Mouse (Mus musculus) heart, postnatal 36 days (tissue): ENCODE data around the gene Sgsm1. TPM values are rescaled to one million over a fixed set of nuclear protein-coding genes. Genes with fewer than 3 reads are reported as not detected.

Source experiments
- DNase-seq, 2 experiments: peaks; one replicate each; pipeline ENCODE4 v3.0.0; 2021 to 2022
- intact Hi-C: fragments of 180-260 bp; cut with DNase I; formaldehyde crosslinking; loops from one replicate; pipeline ENCODE4 v1.15.1; 2025
- total RNA-seq, 2 experiments: library from RNA; stranded (reverse); gene quantifications; 2 replicates each; pipeline ENCODE4 v1.2.3; 2021

Gene Sgsm1
- total RNA-seq, 2 experiments from 2014 or later: 0.44 to 0.60 TPM

GRCm38 (mm10) chr5:113220383-113221146 lies 90.0 kb downstream of the Sgsm1 start:
- intact Hi-C loops: loop anchor here (1.0 kb wide), 2 partner anchors 11 to 40 kb away; no protein-coding TSS in a partner anchor
- peak; percentile 38 to 52 for DNase-seq

GRCm38 (mm10) chr5:113219876-113220275 lies 90.7 kb downstream of the Sgsm1 start:
- intact Hi-C loops: loop anchor here (1.0 kb wide), 1 partner anchor 11 kb away; no protein-coding TSS in a partner anchor
- DNase-seq: no peak

GRCm38 (mm10) chr5:113219450-113219849 lies 91.1 kb downstream of the Sgsm1 start:
- DNase-seq: no peak
- intact Hi-C loops: no loop called here

- DNase-seq: peak in 1 of 2 experiments; percentile 26
- intact Hi-C loops: no loop called here
Measured at GRCm38 (mm10) chr5:113218617-113219235, 91.9 kb downstream of the Sgsm1 start.

GRCm38 (mm10) chr5:113217076-113217475 lies 93.5 kb downstream of the Sgsm1 start:
- DNase-seq: no peak
- intact Hi-C loops: no loop called here

GRCm38 (mm10) chr5:113216328-113216960 lies 94.1 kb downstream of the Sgsm1 start:
- no peak for DNase-seq

GRCm38 (mm10) chr5:113215610-113216011 lies 95.0 kb downstream of the Sgsm1 start:
- DNase-seq: no peak
- intact Hi-C loops: loop anchor here (2.0 kb wide), 1 partner anchor 17 kb away; no protein-coding TSS in a partner anchor

More at GRCm38 (mm10) chr5:113216328-113216960, 94.1 kb downstream of the Sgsm1 start:
- intact Hi-C loops: no loop called here

GRCm38 (mm10) chr5:113214455-113214854 lies 96.1 kb downstream of the Sgsm1 start:
- DNase-seq: no peak
- intact Hi-C loops: loop anchor here (2.0 kb wide), 1 partner anchor 16 kb away; no protein-coding TSS in a partner anchor

GRCm38 (mm10) chr5:113214041-113214440 lies 96.5 kb downstream of the Sgsm1 start:
- intact Hi-C loops: loop anchor here (2.0 kb wide), 1 partner anchor 15 kb away; no protein-coding TSS in a partner anchor
- DNase-seq: no peak

GRCm38 (mm10) chr5:113212156-113212835 lies 98.3 kb downstream of the Sgsm1 start:
- DNase-seq: no peak
- intact Hi-C loops: no loop called here

GRCm38 (mm10) chr5:113210314-113210713 lies 100.3 kb downstream of the Sgsm1 start:
- intact Hi-C loops: no loop called here
- no peak for DNase-seq

GRCm38 (mm10) chr5:113209898-113210297 lies 100.7 kb downstream of the Sgsm1 start:
- no peak for DNase-seq
- intact Hi-C loops: loop anchor here (1.0 to 2.0 kb wide), 2 partner anchors 10 to 29 kb away; no protein-coding TSS in a partner anchor

- no peak for DNase-seq
- intact Hi-C loops: loop anchor here (1.0 to 2.0 kb wide), 2 partner anchors 11 to 29 kb away; no protein-coding TSS in a partner anchor
Measured at GRCm38 (mm10) chr5:113209401-113209750, 101.2 kb downstream of the Sgsm1 start.

- DNase-seq: peak; percentile 76 to 80
- intact Hi-C loops: loop anchor here (1.0 to 2.0 kb wide), 2 partner anchors 11 to 28 kb away; no protein-coding TSS in a partner anchor
Measured at GRCm38 (mm10) chr5:113208622-113209400, 101.8 kb downstream of the Sgsm1 start.

- intact Hi-C loops: loop anchor here (2.0 kb wide), 1 partner anchor 27 kb away; no protein-coding TSS in a partner anchor
- DNase-seq: peak; percentile 79 to 80
Measured at GRCm38 (mm10) chr5:113208048-113208447, 102.5 kb downstream of the Sgsm1 start.

- DNase-seq: no peak
- intact Hi-C loops: no loop called here
Measured at GRCm38 (mm10) chr5:113206670-113207352, 103.8 kb downstream of the Sgsm1 start.

- intact Hi-C loops: no loop called here
- no peak for DNase-seq
Measured at GRCm38 (mm10) chr5:113204193-113204592, 106.4 kb downstream of the Sgsm1 start.

- intact Hi-C loops: loop anchor here (2.0 kb wide), 1 partner anchor 15 kb away; no protein-coding TSS in a partner anchor
Measured at GRCm38 (mm10) chr5:113199772-113200134, 110.8 kb downstream of the Sgsm1 start.

More at GRCm38 (mm10) chr5:113199772-113200134, 110.8 kb downstream of the Sgsm1 start:
- DNase-seq: no peak
